Mouse (Mus musculus) bone marrow, adult 2 months (tissue): Measurements from ENCODE around the gene Ulk4.

Experiments
- CTCF ChIP-seq: fragments of 200-500 bp; IDR thresholded peaks from 2 replicates; pipeline ENCODE4 v1.5.1; 2011; ENCODE audit warnings: low read length, control low read depth; ENCODE audit not compliant: control insufficient read depth, insufficient read depth
- POLR2A ChIP-seq: fragments of 200-500 bp; IDR thresholded peaks from 2 replicates; pipeline ENCODE4 v1.6.1; 2011; ENCODE audit warnings: low read depth, mild to moderate bottlenecking, control low read depth, low read length, borderline replicate concordance; ENCODE audit not compliant: control insufficient read depth

DNA sequence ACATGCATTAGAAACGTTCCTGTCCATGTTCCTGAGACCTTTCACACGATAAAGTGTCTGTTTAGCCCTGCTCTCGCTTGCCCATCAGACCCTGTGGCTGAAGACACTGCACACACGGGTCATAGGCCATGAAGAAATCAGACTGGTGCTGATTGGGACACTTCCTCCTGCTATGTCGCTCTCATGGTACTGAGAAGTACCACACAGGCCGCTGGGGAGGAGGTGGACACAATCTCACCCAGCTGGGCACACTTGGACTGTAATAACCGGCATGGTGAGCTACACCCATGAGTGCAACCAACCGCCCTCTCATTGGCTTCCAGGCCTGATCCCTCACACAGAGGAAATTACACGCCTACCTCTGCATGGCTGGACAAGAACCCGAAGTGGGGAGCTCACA lies 58.8 kb downstream of the Ulk4 start:
- TF ChIP-seq CTCF (no peak), POLR2A (no peak)
